Mouse (Mus musculus): ENCODE measurements around the gene Man2a2. TPM values are rescaled to one million over a fixed set of nuclear protein-coding genes. Genes with fewer than 3 reads are reported as not detected.
A peak's percentile ranks its signal among the peaks of the same experiment; 100 is the strongest.

The Man2a2 gene
- polyA plus RNA-seq, 1 experiment = 75.7 TPM

GRCm38 (mm10) chr7:80342858-80343257 lies 28.3 kb downstream of the Man2a2 start, which contains the start of gene Hddc3:
TSS of gene Hddc3 (plus strand) at chr7:80343104.
- H3K4me1 ChIP-seq (ENCODE audit: control insufficient read depth, insufficient read depth, low read length) = peaks cover 30% of the 10 kb centered on the region
- H3K4me3 ChIP-seq (ENCODE audit: insufficient read depth, low read length) = peak within 1 kb of the TSS; percentile 73
- TF ChIP-seq POLR2A (IDR thresholded peaks at IDR 0.05; ENCODE audit: borderline replicate concordance, low read depth, low read length) (0 out of 2 replicates have a peak, but pooled peaks have one; percentile 74), CTCF (IDR thresholded peaks at IDR 0.05; ENCODE audit: low read depth, low read length) (peak; percentile 71)
- H3K27ac ChIP-seq (ENCODE audit: insufficient read depth, low read depth, low read length) = peak within 1 kb of the TSS; percentile 22; the same call in 1 of the 2 replicates

GRCm38 (mm10) chr7:80341793-80342192 lies 29.4 kb downstream of the Man2a2 start:
- TF ChIP-seq POLR2A (IDR thresholded peaks at IDR 0.05; ENCODE audit: borderline replicate concordance, low read depth, low read length) (no peak), CTCF (IDR thresholded peaks at IDR 0.05; ENCODE audit: low read depth, low read length) (no peak)
- Histone ChIP-seq H3K4me1 (ENCODE audit: control insufficient read depth, insufficient read depth, low read length) (peaks cover 19% of the 10 kb centered on the region), H3K4me3 (ENCODE audit: insufficient read depth, low read length) (no peak overlapping the region), H3K27ac (ENCODE audit: insufficient read depth, low read depth, low read length) (no peak overlapping the region)

- H3K27ac ChIP-seq (ENCODE audit: insufficient read depth, low read depth, low read length) = peak within 1 kb of the TSS; percentile 58
- H3K4me3 ChIP-seq (ENCODE audit: insufficient read depth, low read length) = peak within 1 kb of the TSS; percentile 64
- TF ChIP-seq POLR2A (IDR thresholded peaks at IDR 0.05; ENCODE audit: borderline replicate concordance, low read depth, low read length) = no peak
- peak; percentile 63 for TF ChIP-seq CTCF (IDR thresholded peaks at IDR 0.05; ENCODE audit: low read depth, low read length)
- H3K4me1 ChIP-seq (ENCODE audit: control insufficient read depth, insufficient read depth, low read length) = peaks cover 11% of the 10 kb centered on the region
Measured at GRCm38 (mm10) chr7:80340793-80341192, 30.4 kb downstream of the Man2a2 start, which contains the start of gene Unc45a. TSS of gene Unc45a (minus strand) at chr7:80341005.

- peak overlapping the region; percentile 58 for H3K27ac ChIP-seq (ENCODE audit: insufficient read depth, low read depth, low read length)
- 0 out of 2 replicates have a peak, but pooled peaks have one; percentile 27 for TF ChIP-seq CTCF (IDR thresholded peaks at IDR 0.05; ENCODE audit: low read depth, low read length)
- TF ChIP-seq POLR2A (IDR thresholded peaks at IDR 0.05; ENCODE audit: borderline replicate concordance, low read depth, low read length) = no peak
- H3K4me3 ChIP-seq (ENCODE audit: insufficient read depth, low read length) = peak overlapping the region; percentile 64
- H3K4me1 ChIP-seq (ENCODE audit: control insufficient read depth, insufficient read depth, low read length) = peaks cover 11% of the 10 kb centered on the region
Measured at GRCm38 (mm10) chr7:80339793-80340628, 31.2 kb downstream of the Man2a2 start.

GRCm38 (mm10) chr7:80339371-80339770 lies 31.8 kb downstream of the Man2a2 start:
- TF ChIP-seq CTCF (IDR thresholded peaks at IDR 0.05; ENCODE audit: low read depth, low read length) (no peak), POLR2A (IDR thresholded peaks at IDR 0.05; ENCODE audit: borderline replicate concordance, low read depth, low read length) (no peak)
- peak overlapping the region; percentile 64 for H3K4me3 ChIP-seq (ENCODE audit: insufficient read depth, low read length)
- H3K27ac ChIP-seq (ENCODE audit: insufficient read depth, low read depth, low read length) = no peak overlapping the region
- H3K4me1 ChIP-seq (ENCODE audit: control insufficient read depth, insufficient read depth, low read length) = peaks cover 11% of the 10 kb centered on the region

GRCm38 (mm10) chr7:80336932-80337331 lies 34.2 kb downstream of the Man2a2 start:
- TF ChIP-seq POLR2A (IDR thresholded peaks at IDR 0.05; ENCODE audit: borderline replicate concordance, low read depth, low read length) = no peak
- no peak for TF ChIP-seq CTCF (IDR thresholded peaks at IDR 0.05; ENCODE audit: low read depth, low read length)
- H3K4me1 ChIP-seq (ENCODE audit: control insufficient read depth, insufficient read depth, low read length) = peaks cover 5% of the 10 kb centered on the region
- H3K27ac ChIP-seq (ENCODE audit: insufficient read depth, low read depth, low read length) = no peak overlapping the region
- H3K4me3 ChIP-seq (ENCODE audit: insufficient read depth, low read length) = no peak overlapping the region

GRCm38 (mm10) chr7:80334848-80335247 lies 36.3 kb downstream of the Man2a2 start:
- Histone ChIP-seq H3K4me1 (ENCODE audit: control insufficient read depth, insufficient read depth, low read length) (peaks cover 5% of the 10 kb centered on the region), H3K4me3 (ENCODE audit: insufficient read depth, low read length) (no peak overlapping the region), H3K27ac (ENCODE audit: insufficient read depth, low read depth, low read length) (no peak overlapping the region)
- TF ChIP-seq POLR2A (IDR thresholded peaks at IDR 0.05; ENCODE audit: borderline replicate concordance, low read depth, low read length) (no peak), CTCF (IDR thresholded peaks at IDR 0.05; ENCODE audit: low read depth, low read length) (no peak)

- H3K4me3 ChIP-seq (ENCODE audit: insufficient read depth, low read length) = no peak overlapping the region
- no peaks in the 10 kb centered on the region for H3K4me1 ChIP-seq (ENCODE audit: control insufficient read depth, insufficient read depth, low read length)
Measured at GRCm38 (mm10) chr7:80331433-80331832, 39.7 kb downstream of the Man2a2 start.

GRCm38 (mm10) chr7:80330278-80330677 lies 40.9 kb downstream of the Man2a2 start:
- no peak for TF ChIP-seq CTCF (IDR thresholded peaks at IDR 0.05; ENCODE audit: low read depth, low read length)
- no peak for TF ChIP-seq POLR2A (IDR thresholded peaks at IDR 0.05; ENCODE audit: borderline replicate concordance, low read depth, low read length)
- H3K4me3 ChIP-seq (ENCODE audit: insufficient read depth, low read length) = no peak overlapping the region

More at GRCm38 (mm10) chr7:80331433-80331832, 39.7 kb downstream of the Man2a2 start:
- TF ChIP-seq CTCF (IDR thresholded peaks at IDR 0.05; ENCODE audit: low read depth, low read length) = no peak
- no peak for TF ChIP-seq POLR2A (IDR thresholded peaks at IDR 0.05; ENCODE audit: borderline replicate concordance, low read depth, low read length)
- no peak overlapping the region for H3K27ac ChIP-seq (ENCODE audit: insufficient read depth, low read depth, low read length)

GRCm38 (mm10) chr7:80326076-80326475 lies 45.1 kb downstream of the Man2a2 start:
- no peak overlapping the region for H3K27ac ChIP-seq (ENCODE audit: insufficient read depth, low read depth, low read length)
- peaks cover 8% of the 10 kb centered on the region for H3K4me1 ChIP-seq (ENCODE audit: control insufficient read depth, insufficient read depth, low read length)
- no peak overlapping the region for H3K4me3 ChIP-seq (ENCODE audit: insufficient read depth, low read length)
- TF ChIP-seq POLR2A (IDR thresholded peaks at IDR 0.05; ENCODE audit: borderline replicate concordance, low read depth, low read length) (no peak), CTCF (IDR thresholded peaks at IDR 0.05; ENCODE audit: low read depth, low read length) (no peak)

More at GRCm38 (mm10) chr7:80330278-80330677, 40.9 kb downstream of the Man2a2 start:
- Histone ChIP-seq H3K27ac (ENCODE audit: insufficient read depth, low read depth, low read length) (no peak overlapping the region), H3K4me1 (ENCODE audit: control insufficient read depth, insufficient read depth, low read length) (no peaks in the 10 kb centered on the region)

Measured in bone marrow macrophage, adult 2 months (primary cell).